Mouse (Mus musculus) midbrain, postnatal 0 days (tissue): Measurements from ENCODE around the gene Atrn. TPM values are rescaled to one million over a fixed set of nuclear protein-coding genes. Genes with fewer than 3 reads are reported as not detected.

Experiments
- ATAC-seq: fragments of 200-750 bp; cut with Nextera tagmentation; 2 replicates; pipeline ENCODE4 v1.8.0; 2017; ENCODE audit warnings: moderate number of reproducible peaks, mild to moderate bottlenecking, moderate TSS enrichment, moderate library complexity; ENCODE audit not compliant: low FRiP score
- DNase-seq: peaks from one replicate; pipeline ENCODE4 v3.0.0-alpha.2; 2015; ENCODE audit warnings: low spot score
- H3K27ac ChIP-seq: fragments of 300-500 bp; sonication (generic); 2 replicates; pipeline ENCODE4 v1.5.1; 2014; ENCODE audit warnings: low read depth, mild to moderate bottlenecking, low read length, mixed read lengths
- H3K27me3 ChIP-seq: fragments of 300-500 bp; sonication (generic); 2 replicates; pipeline ENCODE4 v1.6.1; 2014; ENCODE audit warnings: low read length, control low read depth, mixed read lengths; ENCODE audit not compliant: insufficient read depth
- H3K36me3 ChIP-seq: fragments of 300-500 bp; sonication (generic); 2 replicates; pipeline ENCODE4 v1.6.1; 2014; ENCODE audit warnings: low read length, control low read depth, mixed read lengths; ENCODE audit not compliant: insufficient read depth
- H3K4me1 ChIP-seq: fragments of 300-500 bp; sonication (generic); 2 replicates; pipeline ENCODE4 v1.6.1; 2014; ENCODE audit warnings: mild to moderate bottlenecking, control low read depth, antibody characterized with exemption, low read length, mixed read lengths; ENCODE audit not compliant: insufficient read depth
- H3K4me2 ChIP-seq: fragments of 300-500 bp; sonication (generic); 2 replicates; pipeline ENCODE4 v1.6.1; 2014; ENCODE audit warnings: low read depth, mild to moderate bottlenecking, low read length, mixed read lengths; ENCODE audit not compliant: poor library complexity, severe bottlenecking
- H3K4me3 ChIP-seq: fragments of 300-500 bp; sonication (generic); 2 replicates; pipeline ENCODE4 v1.5.1; 2014; ENCODE audit warnings: low read depth, mild to moderate bottlenecking, low read length, moderate library complexity
- H3K9ac ChIP-seq: fragments of 300-500 bp; sonication (generic); replicated peaks from 2 replicates; pipeline ENCODE4 v1.6.1; 2014; ENCODE audit warnings: mild to moderate bottlenecking, low read length, moderate library complexity, mixed read lengths; ENCODE audit not compliant: poor library complexity, severe bottlenecking
- H3K9me3 ChIP-seq: fragments of 300-500 bp; sonication (generic); 2 replicates; pipeline ENCODE4 v1.6.1; 2016; ENCODE audit warnings: low read length, control low read depth
- CTCF ChIP-seq: IDR thresholded peaks from 2 replicates; pipeline ENCODE4 v1.5.1; 2016; ENCODE audit warnings: antibody characterized with exemption, mild to moderate bottlenecking
- WGBS: fragments of 180-500 bp; shearing (Covaris S2); extraction: QIAGEN DNeasy Blood & Tissue Kit; methylation state at CpG from one replicate; pipeline ENCODE4 v1.1.7; 2014; 5-methylcytosine and 5-hydroxymethylcytosine counted together
- polyA plus RNA-seq: library from polyadenylated mRNA; unstranded; fragments of >200 nt; fragmentation: Nextera tagmentation; extraction: Ambion mirVana; gene quantifications from 2 replicates; pipeline ENCODE4 v1.2.1, GENCODE M21; 2015
- total RNA-seq: library from RNA; depleted of rRNA; stranded (reverse); fragments of >200 nt; gene quantifications from 2 replicates; pipeline ENCODE4 v1.2.3, GENCODE M21; 2014

Atrn gene
- total and polyA plus RNA-seq, 2 experiments from 2014 or later: 13.5 to 84.4 TPM

DNA sequence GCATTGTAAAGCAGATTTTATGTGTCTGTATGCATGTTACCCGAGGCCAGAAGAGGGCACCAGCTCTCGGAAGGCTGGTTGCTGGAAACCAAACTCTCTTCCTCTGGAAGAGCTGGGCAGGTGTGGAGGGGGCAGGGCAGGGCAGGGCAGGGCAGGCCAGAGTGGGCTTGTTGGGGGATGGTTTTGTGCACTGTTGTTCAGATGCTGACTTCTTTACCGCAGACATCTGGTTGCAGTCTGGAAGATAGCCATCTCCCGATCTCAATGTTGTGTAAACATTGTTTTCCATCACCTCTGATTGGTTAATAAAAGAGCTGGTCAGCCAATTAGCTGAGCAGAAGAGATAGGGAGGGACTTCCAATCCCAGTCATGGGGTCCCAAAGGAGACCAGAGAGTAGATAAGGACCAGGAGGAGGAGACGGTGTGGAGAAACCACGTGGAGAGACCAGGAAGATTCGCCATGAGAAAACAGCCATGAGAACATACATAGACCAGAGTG, 138.1 kb downstream of the Atrn start:
- H3K4me3 ChIP-seq: no peak overlapping the region
- no peaks in the 10 kb centered on the region for H3K36me3 ChIP-seq
- H3K4me2 ChIP-seq: no peak overlapping the region
- no peak overlapping the region for H3K27ac ChIP-seq
- H3K9me3 ChIP-seq: no peaks in the 10 kb centered on the region
- DNase-seq: no peak
- H3K27me3 ChIP-seq: no peaks in the 10 kb centered on the region
- TF ChIP-seq CTCF: peak; percentile 53
- H3K4me1 ChIP-seq: peaks cover 2% of the 10 kb centered on the region; the same call in 1 of the 2 replicates
- no peak overlapping the region for H3K9ac ChIP-seq
- ATAC-seq: no peak
- WGBS: 10% methylated on average over 7 of the region's 7 CpGs

DNA sequence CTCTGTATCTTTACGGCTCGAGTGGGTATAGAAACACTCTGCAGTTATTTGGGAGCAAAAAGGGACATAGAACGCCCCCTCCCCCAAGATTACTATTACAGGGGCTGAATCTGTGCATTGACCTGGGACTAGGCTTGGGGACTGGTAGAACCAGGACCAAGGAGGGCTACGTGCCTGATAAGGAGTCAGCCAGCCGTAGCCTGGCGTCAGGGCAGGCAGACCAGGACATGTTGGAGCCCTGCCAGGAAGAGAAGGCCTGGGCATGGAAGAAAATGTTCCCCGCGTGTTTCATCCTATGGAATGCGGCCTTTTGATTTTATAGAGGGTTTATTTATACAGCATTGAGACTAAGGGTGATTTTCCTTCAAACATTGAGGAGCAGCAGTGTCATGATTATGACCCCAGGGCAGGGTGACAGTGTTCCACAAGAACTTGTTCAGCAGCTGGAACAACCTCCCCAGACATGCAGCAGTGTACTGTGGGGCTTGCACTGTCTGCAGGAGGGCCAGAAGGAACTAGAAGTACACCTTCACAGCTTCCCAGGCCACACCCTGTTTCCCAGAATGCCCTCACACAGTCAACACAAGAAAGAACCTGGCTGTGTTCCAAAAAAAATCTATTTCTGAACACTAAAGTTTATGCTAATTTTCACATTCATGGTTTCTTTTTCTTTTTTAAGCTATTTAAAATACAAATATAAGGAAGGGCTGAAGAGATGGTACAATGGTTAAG, 138.9 kb downstream of the Atrn start:
- no peak for ATAC-seq

DNA sequence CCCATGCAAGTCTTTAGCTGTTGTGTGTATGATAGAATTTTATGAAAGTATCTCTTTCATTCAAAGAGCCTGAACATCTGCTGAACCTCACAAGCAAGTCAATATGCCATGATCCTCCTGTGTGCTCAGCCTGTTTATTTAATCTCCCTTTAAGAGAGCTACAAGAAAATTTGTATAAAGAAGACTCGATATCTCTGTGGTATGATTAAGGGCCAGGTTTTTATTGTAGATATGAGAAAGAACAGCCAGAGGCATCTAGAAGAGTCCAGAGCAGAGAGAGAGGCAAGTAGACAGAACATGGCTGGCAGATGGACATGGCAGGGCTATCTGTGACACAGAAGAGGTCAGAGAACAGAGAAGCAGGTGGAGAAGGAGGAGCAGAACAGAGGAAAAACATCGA, 139.7 kb downstream of the Atrn start:
- H3K27ac ChIP-seq: no peak overlapping the region
- 87% methylated on average over 2 of the region's 2 CpGs for WGBS
- ATAC-seq (no peak), DNase-seq (no peak)
- H3K36me3 ChIP-seq: no peaks in the 10 kb centered on the region
- TF ChIP-seq CTCF: no peak
- no peaks in the 10 kb centered on the region for H3K27me3 ChIP-seq
- H3K4me3 ChIP-seq: no peak overlapping the region
- no peaks in the 10 kb centered on the region for H3K9me3 ChIP-seq
- no peak overlapping the region for H3K9ac ChIP-seq
- H3K4me2 ChIP-seq: no peak overlapping the region
- H3K4me1 ChIP-seq: 0 out of 2 replicates have a peak, but pooled peaks cover 1% of the 10 kb centered on the region

More for the DNA sequence above, 138.9 kb downstream of the Atrn start:
- Histone ChIP-seq H3K4me3 (no peak overlapping the region), H3K27ac (no peak overlapping the region), H3K4me1 (peaks cover 2% of the 10 kb centered on the region; the same call in 1 of the 2 replicates), H3K4me2 (no peak overlapping the region), H3K9ac (no peak overlapping the region), H3K27me3 (no peaks in the 10 kb centered on the region), H3K36me3 (no peaks in the 10 kb centered on the region), H3K9me3 (no peaks in the 10 kb centered on the region)
- 75% methylated on average over 9 of the region's 9 CpGs for WGBS
- TF ChIP-seq CTCF: no peak
- DNase-seq: no peak

DNA sequence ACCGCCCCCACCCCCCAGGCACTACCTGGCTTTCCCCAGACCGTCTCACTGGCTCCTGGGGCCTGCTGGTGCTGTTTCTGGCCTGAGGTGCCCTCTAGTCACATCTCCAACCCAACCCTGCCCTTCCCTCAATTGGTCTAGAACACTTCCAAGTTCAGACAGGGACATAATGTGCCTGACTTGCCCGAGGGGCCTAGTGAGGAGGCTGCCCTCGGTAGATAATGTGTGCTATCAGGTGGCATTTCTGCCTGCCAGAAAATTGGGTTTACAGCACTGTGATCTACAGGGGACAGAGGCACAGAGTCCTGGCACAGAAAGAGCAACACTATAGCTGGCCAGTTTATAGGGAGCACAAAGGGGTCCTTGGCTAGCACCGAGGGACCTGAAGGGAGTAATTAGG, 145.7 kb downstream of the Atrn start:
- no peak for TF ChIP-seq CTCF
- H3K9me3 ChIP-seq: no peaks in the 10 kb centered on the region
- H3K4me2 ChIP-seq: no peak overlapping the region
- WGBS: 79% methylated on average over 5 of the region's 5 CpGs
- DNase-seq: no peak
- H3K27ac ChIP-seq: no peak overlapping the region
- H3K4me3 ChIP-seq: no peak overlapping the region
- no peak for ATAC-seq
- H3K27me3 ChIP-seq: peaks cover 41% of the 10 kb centered on the region
- peaks cover 10% of the 10 kb centered on the region; the same call in 1 of the 2 replicates for H3K4me1 ChIP-seq
- H3K9ac ChIP-seq: no peak overlapping the region
- no peaks in the 10 kb centered on the region for H3K36me3 ChIP-seq

DNA sequence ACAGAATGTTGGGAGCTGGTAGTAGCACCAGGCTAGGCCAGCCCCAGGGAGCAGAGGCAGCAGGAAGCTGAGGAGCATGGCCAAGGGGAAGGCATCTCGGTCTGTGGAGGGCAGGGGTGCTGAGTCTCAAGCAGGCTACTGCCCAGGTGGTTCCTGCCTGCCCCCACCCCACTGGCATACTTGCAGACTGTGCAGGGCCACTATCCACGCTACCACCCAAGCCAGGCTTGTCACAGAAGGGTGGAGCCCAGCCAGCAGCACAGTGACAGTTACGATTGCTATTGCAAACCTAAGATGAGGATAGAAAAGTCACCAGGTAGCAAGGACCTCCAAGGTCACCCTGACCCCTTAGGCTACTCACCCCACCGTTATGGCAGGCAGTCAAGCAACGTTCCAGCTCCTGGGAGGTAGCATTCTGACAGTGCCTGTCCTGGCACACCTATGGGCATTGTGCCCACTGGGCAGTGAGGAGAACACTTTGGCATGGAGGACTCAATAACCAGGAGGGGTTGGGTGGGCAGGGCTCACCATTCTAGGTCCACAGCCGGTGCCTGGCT, 146.6 kb downstream of the Atrn start:
- Histone ChIP-seq H3K4me2 (no peak overlapping the region), H3K4me1 (peaks cover 10% of the 10 kb centered on the region; the same call in 1 of the 2 replicates), H3K9ac (no peak overlapping the region), H3K36me3 (no peaks in the 10 kb centered on the region), H3K9me3 (no peaks in the 10 kb centered on the region), H3K27ac (no peak overlapping the region), H3K4me3 (no peak overlapping the region), H3K27me3 (peaks cover 41% of the 10 kb centered on the region)
- DNase-seq (no peak), ATAC-seq (no peak)
- no peak for TF ChIP-seq CTCF
- 72% methylated on average over 6 of the region's 6 CpGs for WGBS
